Mouse (Mus musculus) heart, postnatal 36 days (tissue): ENCODE data around the gene Mrpl4. TPM values are rescaled to one million over a fixed set of nuclear protein-coding genes. Genes with fewer than 3 reads are reported as not detected.
A peak's percentile ranks its signal among the peaks of the same experiment; 100 is the strongest.

Experiments
- DNase-seq, 2 experiments: peaks; one replicate each; pipeline ENCODE4 v3.0.0; 2021 to 2022
- intact Hi-C: fragments of 180-260 bp; cut with DNase I; formaldehyde crosslinking; loops from one replicate; pipeline ENCODE4 v1.15.1; 2025
- total RNA-seq, 2 experiments: library from RNA; stranded (reverse); gene quantifications; 2 replicates each; pipeline ENCODE4 v1.2.3; 2021

Gene Mrpl4
- 100 to 1,000 TPM; 139 to 148 TPM for total RNA-seq

DNA sequence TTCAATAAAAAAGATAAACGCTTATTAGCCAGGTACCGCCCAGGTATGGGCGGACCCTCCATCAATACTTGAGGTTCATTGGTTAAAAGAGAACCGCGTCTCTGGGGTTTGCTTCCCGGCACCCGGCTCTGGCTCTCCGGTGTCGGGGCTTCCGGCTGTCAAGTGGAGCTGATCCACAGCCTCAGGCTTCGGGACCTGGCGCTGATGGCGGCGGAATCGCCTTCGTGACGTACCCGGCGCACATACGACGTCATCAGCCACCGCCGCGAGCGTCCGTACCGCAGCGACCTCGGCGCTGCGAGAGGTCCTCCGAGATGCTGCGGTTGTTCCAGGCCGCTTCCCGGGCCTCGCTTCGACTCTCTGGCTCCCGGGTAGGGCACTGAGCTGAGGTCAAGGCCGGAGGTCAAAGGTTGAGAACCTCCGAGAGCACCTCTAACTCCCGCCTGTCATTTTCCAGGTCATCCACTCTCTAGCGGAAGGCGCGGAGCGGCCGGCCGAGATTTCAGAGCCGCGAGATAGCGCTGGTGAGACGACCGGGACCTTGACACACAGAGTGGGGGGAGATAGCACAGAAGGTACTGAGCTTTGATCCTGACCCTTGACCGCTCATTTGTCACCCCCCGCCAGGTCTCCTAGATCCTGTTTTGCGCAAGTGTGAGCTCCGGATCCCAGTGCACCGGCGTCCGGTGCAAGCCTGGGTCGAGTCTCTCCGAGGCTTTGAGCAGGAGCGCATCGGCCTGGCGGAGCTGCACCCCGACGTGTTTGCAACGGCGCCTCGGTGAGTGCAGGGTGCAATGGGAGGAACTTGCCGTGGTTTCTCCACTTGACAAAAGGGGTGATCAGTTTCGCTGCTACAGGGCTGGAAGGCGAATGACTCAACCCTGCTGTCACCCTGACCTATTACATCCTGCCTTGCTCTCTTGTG lies at the start of gene Mrpl4:
Mrpl4 (plus strand) TSS at position 112 of the 925 bp plus-strand sequence.
- peak; percentile 89 to 92 for DNase-seq
- intact Hi-C loops = loop anchor here (1.0 to 10.0 kb wide), 3 partner anchors 26 to 132 kb away; partner anchors contain the start of genes Icam4 and Tyk2

DNA sequence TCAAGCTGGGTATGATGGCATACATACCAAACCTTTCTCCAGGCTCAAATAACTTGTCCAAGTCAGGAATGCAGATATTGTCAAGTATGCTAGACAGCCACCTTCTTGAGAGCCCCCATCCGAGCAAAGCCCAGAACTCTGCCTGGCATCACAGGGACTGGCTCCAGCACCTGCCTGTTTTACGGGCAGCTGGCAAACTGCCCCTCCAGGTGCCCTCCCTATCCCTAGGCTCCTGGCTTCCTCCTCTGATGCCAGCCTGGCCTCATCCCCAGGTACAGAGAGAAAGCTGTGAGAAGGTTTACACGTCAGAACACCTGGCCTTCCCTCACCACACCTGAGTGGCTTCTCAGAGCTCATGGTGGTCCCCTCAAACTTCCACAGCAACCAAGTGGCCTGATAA lies 45.5 kb upstream of the Mrpl4 start:
- intact Hi-C loops = no loop called here

DNA sequence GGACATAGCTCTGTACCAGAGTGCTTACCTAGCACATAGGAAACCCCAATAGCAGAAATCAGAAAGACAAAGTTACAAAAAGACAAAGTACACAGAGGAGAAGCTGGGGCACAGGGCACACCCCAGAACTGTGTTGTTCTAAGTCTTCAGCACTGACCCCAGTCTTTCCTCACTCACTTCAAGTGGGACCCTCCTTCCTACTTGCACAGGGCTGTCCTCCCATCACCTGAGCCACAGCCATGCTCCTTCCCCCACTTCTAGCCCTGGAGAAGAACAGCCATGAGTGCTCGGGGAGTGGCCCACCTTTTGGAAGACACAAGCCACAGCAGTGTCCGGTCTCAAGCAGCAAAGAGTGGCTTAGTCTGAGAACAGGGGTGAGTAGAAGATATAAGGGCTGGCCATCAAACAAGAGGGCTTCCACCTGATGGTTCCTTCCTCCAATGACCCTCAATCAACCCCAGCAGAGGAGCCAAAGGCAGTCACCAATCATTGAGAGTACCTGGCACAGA lies 43.1 kb upstream of the Mrpl4 start, which contains the start of gene Dnmt1:
Dnmt1 (minus strand) TSS at position 459 of the 509 bp plus-strand sequence.
- intact Hi-C loops = no loop called here
- DNase-seq = no peak

More for the DNA sequence above, 45.5 kb upstream of the Mrpl4 start:
- no peak for DNase-seq

DNA sequence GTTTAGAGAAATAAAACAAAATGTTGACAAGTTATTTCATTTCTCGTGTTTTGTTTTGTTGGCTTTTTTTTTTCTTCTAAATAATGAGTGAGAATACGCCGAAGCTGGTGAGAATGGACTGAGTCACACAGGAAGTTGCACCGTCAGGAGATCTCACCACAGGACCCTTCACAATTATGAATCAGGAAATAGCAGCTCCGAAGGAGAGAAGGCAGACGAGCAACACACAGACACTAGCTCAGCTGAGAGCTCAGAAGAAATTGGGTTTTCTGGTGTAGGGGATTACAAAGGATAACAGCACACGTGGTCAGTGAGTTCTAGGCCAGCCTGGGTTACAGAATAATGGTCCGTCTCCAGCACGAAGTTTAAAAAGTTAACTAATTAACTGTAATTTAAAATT lies 41.0 kb upstream of the Mrpl4 start:
- DNase-seq = no peak
- intact Hi-C loops = no loop called here

DNA sequence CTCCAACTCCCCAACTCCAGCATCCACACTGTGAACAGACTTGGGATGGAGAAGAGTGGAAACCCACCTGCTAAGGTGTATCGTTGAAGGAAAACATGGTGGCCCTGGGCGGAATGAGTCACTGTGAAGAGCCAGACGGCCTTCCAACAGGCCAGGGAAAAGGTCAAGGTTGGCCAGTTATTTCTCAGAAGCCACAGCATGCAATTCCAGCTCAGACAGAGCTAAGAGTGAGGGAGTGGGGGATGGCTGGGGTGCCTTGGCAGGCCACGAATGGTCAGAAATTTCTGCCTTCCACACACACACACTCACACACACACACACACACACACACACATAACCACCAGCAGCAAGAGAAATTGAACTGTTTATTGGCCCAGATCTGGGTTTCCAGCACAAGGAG lies 36.9 kb upstream of the Mrpl4 start:
- intact Hi-C loops = no loop called here
- DNase-seq = no peak

DNA sequence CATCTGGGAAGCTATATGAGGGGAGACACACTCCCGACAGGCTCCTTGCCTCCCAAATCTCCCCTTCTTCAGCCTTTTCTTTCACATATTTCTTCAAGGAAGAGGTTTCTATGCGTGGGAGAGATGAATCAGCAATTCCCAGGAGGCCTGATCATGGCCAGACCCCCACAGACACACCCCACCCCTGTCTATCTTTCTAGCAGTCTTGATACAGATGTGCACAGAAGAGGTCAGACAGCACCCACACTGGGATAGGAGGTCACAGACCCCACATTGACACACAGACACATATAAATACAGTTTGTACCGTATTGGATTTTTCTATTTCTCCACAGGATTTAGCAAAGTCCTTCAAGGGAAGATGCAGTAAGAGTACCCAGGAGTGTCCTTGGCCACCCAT lies 36.5 kb upstream of the Mrpl4 start:
- intact Hi-C loops = no loop called here

DNA sequence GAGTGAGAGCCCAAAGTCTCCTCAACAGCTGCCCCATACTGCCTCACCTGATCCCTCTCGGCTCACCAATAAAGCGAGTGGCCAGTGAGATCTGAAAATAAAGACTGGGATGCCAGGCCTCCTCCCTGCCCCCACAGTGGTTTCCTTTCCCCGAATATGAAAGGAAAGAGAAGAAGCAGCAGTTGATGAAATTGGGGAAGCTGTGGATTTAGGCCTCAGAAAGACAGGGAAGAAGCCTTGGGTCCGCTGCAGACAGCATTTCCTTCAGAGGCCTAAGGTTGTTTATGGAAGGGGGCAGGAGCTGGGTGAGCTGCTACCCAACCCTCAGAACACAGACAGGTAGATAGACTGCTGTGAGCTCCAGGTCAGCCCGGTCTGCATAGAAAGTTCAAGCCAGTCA lies 35.8 kb upstream of the Mrpl4 start:
- intact Hi-C loops = no loop called here
- no peak for DNase-seq

More for the DNA sequence above, 36.5 kb upstream of the Mrpl4 start:
- no peak for DNase-seq

DNA sequence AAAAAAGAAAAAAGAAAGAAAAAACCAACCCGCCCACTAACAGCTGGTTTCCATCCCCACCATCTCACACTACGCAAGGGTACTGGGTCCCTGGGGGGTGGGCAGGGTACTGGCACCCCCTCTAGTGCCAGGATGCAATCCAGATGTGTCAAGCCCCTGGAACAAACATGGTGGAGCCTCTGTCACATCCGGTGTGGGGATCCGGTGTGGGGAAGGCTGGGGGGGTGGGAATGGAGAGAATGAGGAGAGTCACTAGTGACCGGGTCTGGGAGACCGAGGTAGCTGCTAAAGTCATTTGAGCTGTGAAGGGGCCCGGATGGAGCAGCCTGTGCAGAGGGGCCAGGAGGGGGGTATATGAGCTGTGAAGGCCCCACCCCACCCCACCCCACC lies 30.8 kb upstream of the Mrpl4 start:
- DNase-seq = peak; percentile 42 to 57
- intact Hi-C loops = no loop called here

DNA sequence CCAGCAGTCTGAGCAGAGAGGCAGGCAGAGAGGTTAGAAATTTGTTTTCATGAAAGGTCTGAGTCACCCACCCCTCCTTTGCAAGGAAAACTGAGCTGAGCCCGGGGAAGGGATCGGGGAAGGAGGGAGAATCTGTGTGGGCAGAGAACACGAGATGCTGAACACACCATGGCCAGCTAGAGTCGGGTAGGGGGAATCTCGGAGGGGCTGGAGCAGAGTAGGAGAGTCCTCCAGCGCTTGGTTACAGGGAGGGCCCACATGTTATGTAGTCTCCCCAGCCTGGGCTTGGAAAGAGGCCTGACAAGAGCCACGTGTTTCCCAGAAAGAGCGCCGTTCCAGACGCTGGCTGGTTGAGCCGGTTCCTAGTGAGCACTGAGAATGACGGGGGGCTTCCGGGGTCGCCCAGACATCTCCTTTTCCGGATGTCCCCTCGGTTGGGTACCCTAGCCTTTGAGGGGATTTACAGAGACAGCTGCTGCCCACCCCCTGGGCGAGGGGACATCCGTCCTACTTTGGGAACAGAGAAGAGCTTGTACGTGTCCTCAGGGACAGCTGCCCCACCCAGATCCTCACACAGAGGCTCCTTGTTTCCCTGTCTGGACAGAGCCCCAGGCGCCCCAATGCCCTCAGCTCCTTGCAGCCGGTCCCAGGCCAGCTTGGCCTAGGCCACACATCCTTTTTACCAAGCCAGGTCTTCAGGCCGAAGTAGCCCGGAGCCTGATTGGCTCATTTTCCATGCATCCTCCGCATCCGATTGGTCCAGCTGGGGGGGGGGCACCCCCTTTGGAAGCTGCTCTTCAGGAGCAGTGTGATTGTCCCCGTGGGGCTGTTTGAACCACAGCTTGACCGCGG lies 30.2 kb upstream of the Mrpl4 start:
- intact Hi-C loops = no loop called here
- DNase-seq = peak; percentile 64 to 71

DNA sequence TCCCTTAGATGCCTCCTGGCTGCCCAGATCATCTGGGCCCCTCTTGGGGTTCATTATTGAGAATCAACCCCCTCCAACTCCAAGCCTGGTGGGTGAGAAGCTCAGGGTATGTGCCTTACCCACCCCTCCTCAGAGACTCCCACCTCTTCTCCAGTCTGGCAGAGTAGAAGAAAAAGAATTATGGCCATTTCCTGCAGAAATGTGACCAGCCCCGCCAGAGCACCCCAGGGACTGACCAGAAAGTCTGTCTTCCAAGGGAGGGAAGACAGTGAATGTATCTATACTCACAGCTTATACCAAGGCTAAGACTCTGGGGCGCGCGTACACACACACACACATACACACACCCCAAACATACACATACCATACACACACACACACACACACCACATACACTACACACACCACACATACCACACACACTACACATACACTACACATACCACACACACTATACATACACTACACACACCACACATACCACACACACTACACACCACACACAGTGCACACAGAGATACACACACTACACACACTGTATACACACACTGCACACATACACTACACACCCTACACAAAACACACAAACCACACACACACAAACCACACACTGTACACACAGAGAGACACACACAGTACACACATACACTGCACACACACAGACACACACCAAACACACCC lies 29.4 kb upstream of the Mrpl4 start:
- DNase-seq = no peak
- intact Hi-C loops = no loop called here

DNA sequence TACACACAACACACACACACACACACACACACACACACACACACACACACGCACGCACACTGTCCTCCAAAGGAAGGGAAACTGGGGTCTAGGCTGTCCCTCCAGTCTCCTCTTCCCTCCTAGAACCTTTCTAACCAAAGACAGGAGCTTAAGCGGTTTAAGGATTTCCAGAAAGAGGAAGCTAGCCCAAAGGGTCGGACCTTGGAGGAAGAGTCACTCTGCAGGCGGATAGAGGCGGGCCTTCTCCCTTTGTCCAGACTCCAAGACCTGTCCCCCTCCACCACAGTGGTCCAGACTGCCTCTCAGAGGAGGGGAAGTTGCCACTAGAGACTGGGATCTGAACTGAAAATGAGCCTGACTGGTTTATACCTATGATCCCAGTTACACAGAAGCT lies 28.9 kb upstream of the Mrpl4 start:
- DNase-seq = no peak
- intact Hi-C loops = no loop called here

DNA sequence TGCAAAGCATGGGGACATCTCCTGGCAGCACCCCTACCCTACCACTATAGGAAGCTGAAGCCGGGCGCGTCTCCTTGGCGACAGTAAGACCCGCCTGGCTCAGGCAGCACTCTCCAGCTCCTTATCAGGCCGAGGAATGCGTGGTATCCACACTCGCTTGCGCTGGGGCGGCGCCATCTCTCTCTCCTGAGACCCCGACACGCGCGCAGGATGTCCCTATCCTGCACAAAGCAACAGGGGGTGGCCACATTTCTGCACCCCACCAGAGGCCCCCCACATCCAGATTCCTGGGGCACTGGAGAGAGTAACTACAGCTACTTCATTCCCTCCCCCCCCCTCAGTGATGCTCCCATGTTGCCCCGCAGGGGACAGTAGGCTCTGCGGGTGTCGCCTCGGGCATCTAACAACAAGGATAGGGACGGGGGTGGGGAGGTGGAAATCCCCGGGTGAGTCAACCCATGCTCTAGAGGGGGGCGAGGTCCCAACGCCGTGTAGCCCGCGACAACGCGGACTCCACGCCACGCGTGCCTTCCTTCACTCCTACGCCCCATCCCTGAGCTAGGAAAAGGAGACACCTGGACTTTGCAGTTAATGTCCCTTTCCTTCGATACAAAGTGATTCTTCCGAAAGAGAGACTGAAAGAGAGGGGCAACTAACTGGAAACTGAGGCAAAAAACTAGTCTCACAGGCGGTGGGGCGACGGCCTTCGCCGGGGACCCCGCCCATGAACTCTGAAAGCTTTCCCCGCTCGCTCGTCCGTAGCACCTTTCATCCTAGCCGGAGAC lies 26.9 kb upstream of the Mrpl4 start:
- intact Hi-C loops = loop anchor here (1.0 kb wide), 1 partner anchor 23 kb away; no protein-coding TSS in a partner anchor
- DNase-seq = peak; percentile 50 to 57

DNA sequence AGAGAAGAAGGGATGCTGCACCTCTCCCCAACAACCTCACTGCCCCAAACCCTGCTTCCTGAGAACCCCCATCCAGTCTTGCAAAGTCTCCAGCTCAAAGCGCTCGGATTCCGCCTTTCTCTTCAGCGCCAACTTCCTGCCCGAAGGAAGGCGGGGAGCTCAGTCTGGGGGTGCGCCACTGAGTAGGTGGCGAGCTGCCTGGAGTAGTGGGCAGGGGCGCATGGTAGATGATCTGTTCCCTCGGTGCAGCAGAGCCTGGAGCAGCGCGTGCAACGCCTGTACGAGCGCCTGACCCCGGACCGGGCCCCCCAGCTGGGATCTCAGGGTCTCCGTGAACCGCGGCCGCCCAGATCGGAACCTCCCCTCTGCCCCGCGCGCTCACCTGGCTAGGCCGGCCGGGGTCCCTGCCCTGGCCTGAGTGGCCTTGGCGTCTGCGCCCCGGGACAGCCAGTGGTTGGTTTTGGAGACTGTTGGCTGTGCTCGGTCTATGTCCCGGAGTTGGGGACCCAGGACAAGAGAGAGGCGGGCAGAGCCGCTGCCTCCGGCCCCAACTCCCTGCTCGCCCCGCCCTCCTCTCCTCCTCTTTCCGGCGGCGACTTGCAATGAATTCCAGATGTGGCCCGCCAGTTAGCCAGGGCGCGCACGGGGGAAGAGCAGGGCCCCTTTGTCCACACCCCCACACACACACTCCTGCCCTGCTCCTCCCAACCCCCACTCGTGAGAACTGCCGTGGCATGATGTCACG lies 26.1 kb upstream of the Mrpl4 start, which contains the start of gene S1pr2:
S1pr2 (minus strand) TSS at position 566 of the 745 bp plus-strand sequence.
- DNase-seq = peak; percentile 84 to 88
- intact Hi-C loops = loop anchor here (1.0 kb wide), 1 partner anchor 24 kb away; no protein-coding TSS in a partner anchor

DNA sequence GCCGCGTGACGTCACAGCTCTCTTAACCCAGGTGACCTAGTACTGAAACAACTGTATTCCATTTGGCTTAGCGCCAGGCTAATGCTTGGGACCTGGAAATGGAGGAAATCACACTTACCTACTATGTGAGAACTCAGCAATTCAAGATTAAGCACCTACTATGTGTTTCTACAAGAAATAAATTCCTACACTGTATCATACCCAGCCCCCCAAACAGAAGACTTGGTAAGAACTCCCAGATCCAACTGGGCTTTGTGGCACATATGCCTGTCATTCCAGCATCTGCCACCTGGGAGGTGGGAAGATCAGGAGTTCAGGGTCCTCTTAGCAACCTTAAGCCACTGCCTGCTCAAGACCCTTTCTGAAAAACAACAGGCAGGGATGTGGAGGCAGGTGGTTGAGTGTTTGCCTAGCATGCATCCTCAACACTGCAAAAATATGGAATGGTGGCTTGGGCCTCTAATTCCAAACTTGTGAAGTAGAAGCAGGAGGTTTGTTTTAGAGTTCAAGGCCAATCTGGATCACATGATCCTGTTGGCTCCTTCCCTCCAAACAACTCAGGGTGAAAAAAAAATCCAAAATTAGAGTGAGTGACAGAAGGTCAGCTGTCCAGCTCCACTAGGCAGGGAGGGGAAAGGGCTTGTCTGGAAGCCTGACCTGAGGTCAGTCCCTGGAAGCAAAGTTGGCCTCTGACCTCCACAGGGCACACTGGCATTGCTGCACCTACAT lies 25.4 kb upstream of the Mrpl4 start:
- intact Hi-C loops = loop anchor here (1.0 kb wide), 1 partner anchor 25 kb away; no protein-coding TSS in a partner anchor
- no peak for DNase-seq

DNA sequence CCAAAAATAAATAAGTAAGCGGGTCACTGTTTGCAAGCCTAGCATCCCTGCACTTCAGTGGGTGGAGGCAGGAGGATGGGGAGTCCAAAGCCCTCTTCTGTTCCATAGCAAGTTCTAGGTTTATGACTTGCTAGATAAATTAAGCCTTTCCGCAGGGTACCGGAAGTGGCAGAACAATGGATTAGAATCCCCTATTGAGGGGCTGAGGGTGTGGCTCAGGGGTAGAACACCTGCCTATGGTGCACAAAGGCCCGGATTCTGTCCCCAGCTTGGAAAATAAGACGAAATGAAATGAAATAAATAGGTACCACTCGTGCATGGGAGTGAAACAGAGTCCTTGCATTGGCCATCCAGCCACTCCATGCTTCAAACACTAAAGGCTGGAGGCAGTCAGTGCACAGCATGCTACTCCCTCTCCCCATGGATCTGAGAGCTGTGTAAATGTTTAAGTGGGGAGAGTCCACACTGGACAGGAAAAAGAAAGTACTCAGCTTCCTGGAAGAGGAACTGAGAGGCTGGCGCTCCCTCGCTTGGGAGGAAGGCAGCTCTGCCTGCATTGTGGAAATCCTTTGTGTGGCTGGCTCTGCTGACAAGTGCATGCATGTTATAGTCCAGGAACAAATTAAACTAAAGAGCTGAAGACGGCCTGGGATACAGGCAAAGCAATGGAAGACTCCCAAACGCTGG lies 24.0 kb upstream of the Mrpl4 start:
- no peak for DNase-seq
- intact Hi-C loops = no loop called here

DNA sequence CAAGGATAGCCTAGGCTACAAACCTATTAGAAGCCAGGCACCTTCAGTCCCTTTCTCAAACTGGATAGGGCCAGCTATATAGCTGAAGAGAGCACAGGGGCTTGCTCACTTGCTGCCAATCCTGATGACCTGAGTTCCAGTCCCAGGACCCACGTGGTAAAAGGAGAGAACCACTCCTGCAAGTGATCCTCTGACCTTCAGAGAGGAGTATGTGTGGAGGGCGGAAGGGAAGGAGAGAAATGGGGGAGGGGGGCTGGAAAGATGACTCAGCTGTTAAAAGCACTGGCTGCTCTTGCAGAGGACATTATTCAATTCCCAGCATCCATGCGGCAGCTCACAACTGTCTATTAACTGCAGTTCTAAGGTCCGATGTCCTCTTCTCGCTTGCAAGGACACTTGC lies 23.4 kb upstream of the Mrpl4 start:
- intact Hi-C loops = no loop called here
- no peak for DNase-seq

DNA sequence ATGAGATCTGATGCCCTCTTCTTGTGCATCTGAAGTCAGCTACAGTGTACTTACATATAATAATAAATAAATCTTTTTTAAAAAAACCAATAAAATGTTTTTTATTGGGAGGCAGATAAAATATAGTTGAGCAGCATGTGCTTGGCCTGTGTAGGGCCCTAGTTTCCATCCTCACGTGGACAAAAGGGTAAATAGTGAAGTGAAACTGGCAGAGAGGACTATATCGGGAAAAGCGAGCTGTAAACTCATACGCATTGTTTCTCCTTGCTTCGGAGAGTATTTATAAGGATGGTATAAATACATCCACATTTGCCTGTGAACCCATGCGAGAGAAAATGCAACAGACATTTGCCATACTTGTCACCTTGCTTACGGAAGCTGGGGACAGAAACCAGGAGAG lies 22.8 kb upstream of the Mrpl4 start:
- no peak for DNase-seq
- intact Hi-C loops = no loop called here

DNA sequence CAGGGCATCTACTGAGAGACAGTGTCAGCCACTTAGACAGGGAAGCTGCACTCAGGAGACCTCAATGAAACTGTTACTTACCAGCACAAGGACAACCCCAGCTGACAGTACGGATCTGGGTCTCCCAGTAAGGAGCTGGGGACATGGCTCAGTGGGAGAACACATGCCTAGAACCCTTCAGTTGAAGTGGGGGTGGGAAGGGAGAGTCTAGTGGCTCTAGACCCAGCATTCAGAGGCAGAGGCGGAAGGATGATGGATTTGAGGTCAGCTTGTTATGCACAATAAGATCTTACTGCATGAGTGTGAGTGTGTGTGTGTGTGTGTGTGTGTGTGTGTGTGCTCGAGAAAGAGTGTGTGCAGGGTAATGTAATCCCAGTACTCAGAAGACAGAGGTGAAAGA lies 20.4 kb upstream of the Mrpl4 start:
- intact Hi-C loops = no loop called here
- DNase-seq = no peak
